Mouse (Mus musculus): ENCODE results near the gene Cdkal1.

- no peak for TF ChIP-seq MYC (IDR thresholded peaks at IDR 0.05; ENCODE audit: low read depth, low read length)
- no peak for TF ChIP-seq GABPA (IDR thresholded peaks at IDR 0.05; ENCODE audit: insufficient replicate concordance, low read depth, low read length)
- TF ChIP-seq EP300 (IDR thresholded peaks at IDR 0.05; ENCODE audit: low read length), result peak; percentile 62
- TF ChIP-seq ELF1 (IDR thresholded peaks at IDR 0.05; ENCODE audit: low read depth, low read length), result no peak
- TF ChIP-seq HCFC1 (IDR thresholded peaks at IDR 0.05; ENCODE audit: low read depth, low read length), result no peak
- no peak for TF ChIP-seq CTCF (conservative IDR thresholded peaks at IDR 0.05 in 1 of 2, IDR thresholded peaks at IDR 0.05 in 1 of 2; ENCODE audit: low read depth in 2 of 2, low read length in 2 of 2)
- no peak for TF ChIP-seq USF1 (IDR thresholded peaks at IDR 0.05; ENCODE audit: low read depth, low read length)
- no peak for TF ChIP-seq MAX (IDR thresholded peaks at IDR 0.05; ENCODE audit: low read length)
- no peak for TF ChIP-seq MAFK (IDR thresholded peaks at IDR 0.05; ENCODE audit: insufficient replicate concordance, low read length)
- TF ChIP-seq SMC3 (IDR thresholded peaks at IDR 0.05; ENCODE audit: low read depth, low read length), result no peak
- TF ChIP-seq POLR2A (IDR thresholded peaks at IDR 0.05; ENCODE audit: low read depth, low read length), result no peak
- TF ChIP-seq MEF2A (IDR thresholded peaks at IDR 0.05; ENCODE audit: borderline replicate concordance, low read depth, low read length), result peak; percentile 95
Observed at GRCm38 (mm10) chr13:29499750-29500149, 355.7 kb downstream of the Cdkal1 start.
